Mouse (Mus musculus) stomach, postnatal 0 days (tissue): Measurements from ENCODE around the gene Fam3c.

Experiments
- CTCF ChIP-seq: IDR thresholded peaks from 2 replicates; pipeline ENCODE4 v1.5.1; 2016; ENCODE audit warnings: antibody characterized with exemption, low read depth, mild to moderate bottlenecking, moderate library complexity
- EP300 ChIP-seq: optimal IDR thresholded peaks from 2 replicates; pipeline ENCODE3; 2016; ENCODE audit warnings: antibody characterized with exemption

GRCm38 (mm10) chr6:22332548-22332947 is 23.5 kb downstream of the Fam3c start:
- TF ChIP-seq EP300, result no peak
- no peak for TF ChIP-seq CTCF
